Mouse (Mus musculus): ENCODE results near the gene Rabep2. TPM values are rescaled to one million over a fixed set of nuclear protein-coding genes. Genes with fewer than 3 reads are reported as not detected.
A peak's percentile ranks its signal among the peaks of the same experiment; 100 is the strongest.
"Not testable (repeated sequence)": the region's sequence is repeated elsewhere in the genome, so short reads cannot be mapped to it uniquely, and the experiment has no call there.

The Rabep2 gene
- total RNA-seq, 2 experiments from 2014 or later = 16.2 to 16.9 TPM

DNA sequence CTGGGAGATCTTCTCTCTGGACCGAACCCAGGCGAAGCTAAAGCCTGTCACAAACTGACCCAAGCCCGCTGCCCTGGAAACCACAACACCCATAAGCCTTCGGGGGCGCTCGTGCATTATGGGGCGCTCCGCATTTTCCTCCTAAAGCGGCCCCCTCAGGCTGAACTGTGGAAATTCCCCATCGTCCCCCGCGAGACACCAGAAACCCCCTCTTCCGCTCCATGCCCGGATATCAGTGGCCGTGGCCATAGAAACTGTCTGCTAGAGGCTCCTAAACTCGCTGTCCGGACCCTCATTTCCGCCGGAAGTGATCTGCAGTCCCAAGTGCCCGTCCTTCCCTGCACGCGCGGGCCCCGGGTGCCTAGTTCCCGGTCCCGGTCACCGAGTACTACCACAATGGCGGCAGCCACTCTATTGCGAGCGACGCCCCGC is 58.5 kb downstream of the Rabep2 start, which contains the start of gene Tufm:
Tufm (plus strand) TSS at position 310 of the 432 bp plus-strand sequence.
- ATAC-seq (replicated peaks; ENCODE audit: poor library complexity, severe bottlenecking) = peak; percentile 82

GRCm38 (mm10) chr7:126487617-126488385 is 59.2 kb downstream of the Rabep2 start:
- ATAC-seq (replicated peaks; ENCODE audit: poor library complexity, severe bottlenecking) = not testable (repeated sequence)

DNA sequence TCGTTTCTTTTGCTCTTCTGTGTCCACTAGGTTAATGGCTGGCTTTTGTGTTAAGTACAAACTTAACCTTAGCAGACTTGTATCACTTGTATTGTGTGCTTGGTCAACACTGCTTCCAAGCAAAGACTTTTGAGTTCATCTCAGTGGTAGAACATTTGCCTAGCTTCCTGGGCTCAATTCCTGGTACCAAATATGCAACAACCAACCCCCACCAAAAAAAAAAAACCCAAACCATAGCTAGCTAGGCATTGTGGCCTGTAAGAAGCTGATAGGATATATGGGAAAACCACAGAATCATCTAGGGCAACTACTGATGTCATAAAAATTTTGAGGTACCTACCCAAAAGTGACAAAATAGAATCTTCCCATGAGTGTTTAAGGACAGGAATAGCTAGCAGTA is 62.4 kb downstream of the Rabep2 start:
- no peak for ATAC-seq (replicated peaks; ENCODE audit: poor library complexity, severe bottlenecking)

DNA sequence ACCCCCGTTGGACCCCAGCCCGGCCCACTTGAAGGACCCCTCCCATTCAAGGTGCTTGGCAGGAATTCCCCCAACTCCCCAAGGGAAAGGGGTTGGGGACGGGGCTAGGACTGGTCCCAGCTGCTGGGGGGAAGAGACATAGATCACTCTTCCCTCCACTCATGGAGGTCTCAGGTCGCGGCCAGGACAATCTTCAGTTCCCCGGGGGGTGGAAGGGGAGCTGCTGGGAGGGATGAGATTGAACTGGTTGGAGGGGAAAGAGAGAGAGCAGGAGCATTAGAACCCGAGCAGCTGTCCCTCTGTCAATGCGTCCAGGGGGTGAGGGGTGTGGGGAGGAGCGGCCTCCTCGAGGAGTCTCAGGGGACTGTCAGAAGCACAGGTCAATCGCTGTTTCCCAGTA is 63.4 kb downstream of the Rabep2 start:
- no peak for ATAC-seq (replicated peaks; ENCODE audit: poor library complexity, severe bottlenecking)

DNA sequence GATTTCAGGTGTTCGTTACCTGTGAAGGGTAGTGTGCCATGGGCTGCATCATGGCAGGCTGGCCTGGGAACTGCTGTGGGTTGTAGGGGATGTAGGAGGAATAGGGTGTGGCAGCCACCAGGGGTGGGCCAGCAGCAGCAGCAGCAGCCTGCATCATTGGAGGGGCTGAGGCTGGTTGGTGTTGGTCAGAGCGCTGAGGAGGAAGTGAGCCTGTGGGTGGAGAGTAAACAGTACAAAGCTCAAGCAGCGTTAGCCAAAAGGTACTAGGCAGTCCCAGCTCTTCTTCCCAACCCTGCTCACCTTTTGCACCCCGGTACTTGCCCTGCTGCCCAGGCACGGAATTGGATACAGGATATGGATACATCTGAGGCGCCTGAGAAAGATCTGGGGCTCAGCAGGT is 65.6 kb downstream of the Rabep2 start:
- ATAC-seq (replicated peaks; ENCODE audit: poor library complexity, severe bottlenecking) = peak; percentile 23; the same call in 1 of the 2 replicates

DNA sequence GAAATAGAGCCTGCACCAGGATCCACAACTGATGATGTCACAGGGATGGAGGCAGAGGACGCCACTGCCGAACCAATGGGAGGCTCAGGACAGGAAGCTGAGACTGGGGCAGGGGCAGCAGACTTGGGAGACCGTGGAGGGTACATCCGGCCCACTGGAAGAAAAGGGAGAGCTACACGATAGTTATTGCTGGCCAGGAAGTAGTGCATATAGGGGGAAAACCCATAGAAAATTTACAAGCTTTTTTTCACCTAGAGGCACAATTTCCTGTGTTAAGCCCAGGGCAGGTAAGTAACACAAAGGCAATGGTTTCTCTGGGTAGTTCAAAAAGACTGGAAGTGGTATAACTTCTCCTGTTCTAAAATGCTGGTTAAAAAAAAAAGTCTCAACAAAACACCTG is 67.9 kb downstream of the Rabep2 start:
- ATAC-seq (replicated peaks; ENCODE audit: poor library complexity, severe bottlenecking) = no peak

GRCm38 (mm10) chr7:126497966-126498365 is 69.4 kb downstream of the Rabep2 start:
- no peak for ATAC-seq (replicated peaks; ENCODE audit: poor library complexity, severe bottlenecking)

Other genes starting within 250 kb of the Rabep2 start
- gene Xpo6, start 228.3 kb upstream of the Rabep2 start, total RNA-seq (2014; fragmentation: Nextera tagmentation) = 143 and 157 TPM in 2 replicates
- 30.7 and 47.1 TPM in 2 replicates for gene Xpo6, start 228.3 kb upstream of the Rabep2 start, total RNA-seq (2017)
- gene Sbk1, start 156.1 kb upstream of the Rabep2 start, total RNA-seq (2014; fragmentation: Nextera tagmentation) = 1.2 and 1.3 TPM in 2 replicates
- 0.69 and 1.2 TPM in 2 replicates for gene Sbk1, start 156.1 kb upstream of the Rabep2 start, total RNA-seq (2017)
- 2.4 and 4.8 TPM in 2 replicates for gene Lat, start 59.2 kb upstream of the Rabep2 start, total RNA-seq (2014; fragmentation: Nextera tagmentation)
- gene Lat, start 59.2 kb upstream of the Rabep2 start, total RNA-seq (2017) = 0.72 and 2.7 TPM in 2 replicates
- gene Spns1, start 51.3 kb upstream of the Rabep2 start, total RNA-seq (2014; fragmentation: Nextera tagmentation) = 9.2 and 24.8 TPM in 2 replicates
- gene Spns1, start 51.3 kb upstream of the Rabep2 start, total RNA-seq (2017) = 11.5 and 14.7 TPM in 2 replicates
- gene Nfatc2ip, start 32.0 kb upstream of the Rabep2 start, total RNA-seq (2014; fragmentation: Nextera tagmentation) = 11.7 and 14.8 TPM in 2 replicates
- gene Nfatc2ip, start 32.0 kb upstream of the Rabep2 start, total RNA-seq (2017) = 14.6 and 15.9 TPM in 2 replicates
- not detected in 2 replicates for gene Cd19, start 13.9 kb upstream of the Rabep2 start, total RNA-seq (2014; fragmentation: Nextera tagmentation)
- 0.09 TPM in 1 of 2 replicates, not detected in the other for gene Cd19, start 13.9 kb upstream of the Rabep2 start, total RNA-seq (2017)
- 0.62 TPM in 1 of 2 replicates, not detected in the other for gene Atp2a1, start 34.3 kb downstream of the Rabep2 start, total RNA-seq (2014; fragmentation: Nextera tagmentation)
- gene Atp2a1, start 34.3 kb downstream of the Rabep2 start, total RNA-seq (2017) = not detected in 2 replicates
- gene Sh2b1, start 46.7 kb downstream of the Rabep2 start, total RNA-seq (2014; fragmentation: Nextera tagmentation) = 35.9 and 58.3 TPM in 2 replicates
- gene Sh2b1, start 46.7 kb downstream of the Rabep2 start, total RNA-seq (2017) = 15.6 and 17.3 TPM in 2 replicates
- gene Tufm, start 58.6 kb downstream of the Rabep2 start, total RNA-seq (2014; fragmentation: Nextera tagmentation) = 85.3 and 101 TPM in 2 replicates
- 75.5 and 86.7 TPM in 2 replicates for gene Tufm, start 58.6 kb downstream of the Rabep2 start, total RNA-seq (2017)
- 102 and 130 TPM in 2 replicates for gene Atxn2l, start 74.7 kb downstream of the Rabep2 start, total RNA-seq (2014; fragmentation: Nextera tagmentation)
- gene Atxn2l, start 74.7 kb downstream of the Rabep2 start, total RNA-seq (2017) = 27.4 and 28.9 TPM in 2 replicates
- 188 and 206 TPM in 2 replicates for gene Eif3c, start 137.7 kb downstream of the Rabep2 start, total RNA-seq (2014; fragmentation: Nextera tagmentation)
- 229 and 239 TPM in 2 replicates for gene Eif3c, start 137.7 kb downstream of the Rabep2 start, total RNA-seq (2017)
- gene Apobr, start 156.2 kb downstream of the Rabep2 start, total RNA-seq (2014; fragmentation: Nextera tagmentation) = 2.1 and 3.9 TPM in 2 replicates
- gene Apobr, start 156.2 kb downstream of the Rabep2 start, total RNA-seq (2017) = 4.2 and 6.2 TPM in 2 replicates
- gene Cln3, start 157.1 kb downstream of the Rabep2 start, total RNA-seq (2014; fragmentation: Nextera tagmentation) = 37.7 and 61.7 TPM in 2 replicates
- 9.6 and 16.3 TPM in 2 replicates for gene Cln3, start 157.1 kb downstream of the Rabep2 start, total RNA-seq (2017)
- gene Il27, start 166.2 kb downstream of the Rabep2 start, total RNA-seq (2014; fragmentation: Nextera tagmentation) = 1.3 TPM in 1 of 2 replicates, not detected in the other
- 1.2 TPM in 1 of 2 replicates, not detected in the other for gene Il27, start 166.2 kb downstream of the Rabep2 start, total RNA-seq (2017)
- gene Nupr1, start 202.1 kb downstream of the Rabep2 start, total RNA-seq (2014; fragmentation: Nextera tagmentation) = 0.92 and 1.3 TPM in 2 replicates
- gene Nupr1, start 202.1 kb downstream of the Rabep2 start, total RNA-seq (2017) = 1.7 TPM in 1 of 2 replicates, not detected in the other
- 129 and 133 TPM in 2 replicates for gene Sgf29, start 220.6 kb downstream of the Rabep2 start, total RNA-seq (2014; fragmentation: Nextera tagmentation)
- 53.3 and 79.1 TPM in 2 replicates for gene Sgf29, start 220.6 kb downstream of the Rabep2 start, total RNA-seq (2017)
- 0.85 TPM in 1 of 2 replicates, not detected in the other for gene Sult1a1, start 247.7 kb downstream of the Rabep2 start, total RNA-seq (2014; fragmentation: Nextera tagmentation)
- gene Sult1a1, start 247.7 kb downstream of the Rabep2 start, total RNA-seq (2017) = 0.56 and 1.6 TPM in 2 replicates